Mouse (Mus musculus): Measurements from ENCODE around the gene Tenm3.

Tenm3 gene

DNA sequence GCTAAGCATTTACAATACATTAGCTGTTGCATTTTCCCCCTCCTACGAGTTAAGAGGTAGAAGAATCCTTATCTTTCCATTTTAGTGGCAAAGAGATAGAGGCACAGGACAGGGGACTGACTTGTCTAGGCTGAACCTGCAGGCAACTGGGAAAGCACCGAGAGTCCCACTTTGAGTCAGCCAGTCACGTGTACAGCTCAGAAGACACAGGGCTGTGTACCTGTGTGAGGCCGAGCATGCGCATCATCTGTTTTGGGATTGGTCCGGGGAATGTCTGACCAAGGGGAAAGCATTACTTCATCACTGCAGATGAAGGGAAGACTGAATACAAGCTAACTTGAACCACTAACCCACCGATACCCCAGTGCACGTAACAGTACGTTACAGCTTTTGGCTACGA lies 526.3 kb downstream of the Tenm3 start:
- DNase-seq: no peak

DNA sequence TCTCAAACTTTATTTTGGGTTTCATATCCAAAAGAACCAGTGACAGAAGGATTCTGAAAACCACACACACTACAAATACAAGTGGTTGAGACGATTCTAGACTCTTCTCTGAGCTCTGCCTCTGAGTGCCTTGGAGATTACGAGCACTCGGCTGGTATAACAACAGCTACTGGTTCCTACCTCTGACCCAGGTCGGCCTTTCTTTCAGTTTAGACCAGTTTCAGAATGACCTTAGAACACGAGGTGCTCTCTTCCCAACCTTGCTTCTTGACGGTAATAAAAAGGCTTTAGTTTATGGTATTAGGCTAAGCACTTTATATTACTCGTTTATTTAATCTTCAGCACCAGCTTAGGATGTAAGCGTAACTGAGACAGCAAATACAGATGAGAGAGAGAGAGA lies 528.1 kb downstream of the Tenm3 start:
- no peak for DNase-seq

DNA sequence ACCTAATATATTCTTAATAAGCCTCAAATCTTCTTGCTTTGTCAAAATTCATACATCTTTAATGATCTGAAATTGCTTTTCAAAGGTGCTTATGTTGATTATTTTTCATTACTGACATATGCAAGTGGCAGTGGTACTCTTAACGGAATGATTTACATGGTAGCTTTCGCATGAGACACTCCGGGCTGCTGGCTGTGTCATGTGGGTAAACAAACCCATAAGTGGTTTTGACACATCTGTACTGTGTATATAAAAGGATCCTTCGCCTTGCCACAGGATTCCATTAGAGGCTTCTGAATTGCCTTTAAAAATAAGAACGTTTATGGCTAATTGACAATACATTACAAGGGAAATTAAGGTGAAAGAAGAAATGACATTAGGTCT lies 529.8 kb downstream of the Tenm3 start:
- no peak for DNase-seq

DNA sequence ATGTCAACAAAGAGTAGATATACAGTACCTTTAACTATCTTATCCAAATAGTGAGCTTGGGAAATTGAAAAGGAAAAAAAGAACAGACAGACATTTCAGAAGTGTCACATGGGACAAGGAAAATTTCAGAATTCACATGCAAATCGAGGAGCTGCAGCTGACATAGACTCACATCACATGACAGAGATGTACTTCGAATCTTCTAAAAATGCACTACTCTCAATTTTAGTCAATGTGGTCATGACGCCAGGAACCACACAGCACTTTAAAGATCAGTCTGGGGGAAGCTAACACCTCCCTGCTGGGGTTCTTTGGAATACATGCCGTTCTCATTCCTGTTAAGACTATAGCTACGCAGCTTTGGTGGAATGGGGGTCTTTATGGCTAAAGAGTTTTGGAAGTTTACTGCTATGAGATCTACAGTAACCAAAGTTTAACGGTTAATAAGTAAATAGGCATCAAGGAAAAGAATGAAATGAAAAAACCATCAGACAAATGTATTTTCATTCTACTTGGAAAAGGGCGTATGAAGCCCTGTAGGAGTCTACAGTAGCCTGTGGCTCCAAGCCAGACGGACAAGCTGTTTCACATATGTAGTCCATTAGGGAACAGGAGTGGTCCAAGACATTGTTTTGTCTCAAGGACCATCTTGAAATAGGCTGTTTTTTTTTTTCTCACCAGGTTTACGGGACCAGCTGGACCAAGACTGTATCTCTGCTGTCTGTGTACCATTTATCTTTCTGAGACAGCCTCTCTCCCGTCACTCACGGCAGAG lies 530.4 kb downstream of the Tenm3 start:
- DNase-seq: no peak

DNA sequence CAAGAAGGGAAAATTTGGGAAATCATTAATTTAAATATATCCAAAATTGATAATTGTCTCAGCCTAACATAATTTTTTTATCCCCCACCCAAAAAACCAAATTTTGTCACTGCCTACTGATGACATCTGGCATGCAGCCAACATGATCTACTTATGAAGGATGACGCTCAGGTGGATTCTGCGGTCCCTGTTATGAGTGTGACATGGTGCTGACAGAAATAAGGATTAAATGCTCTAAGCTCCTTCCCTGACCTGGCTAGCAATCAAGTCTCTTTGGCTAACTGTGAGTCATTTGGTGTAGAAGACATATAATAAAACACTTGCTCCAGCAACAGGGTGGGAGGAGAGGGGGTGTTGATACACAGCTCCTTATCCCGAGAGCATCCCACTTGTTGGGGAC lies 532.0 kb downstream of the Tenm3 start:
- no peak for DNase-seq

DNA sequence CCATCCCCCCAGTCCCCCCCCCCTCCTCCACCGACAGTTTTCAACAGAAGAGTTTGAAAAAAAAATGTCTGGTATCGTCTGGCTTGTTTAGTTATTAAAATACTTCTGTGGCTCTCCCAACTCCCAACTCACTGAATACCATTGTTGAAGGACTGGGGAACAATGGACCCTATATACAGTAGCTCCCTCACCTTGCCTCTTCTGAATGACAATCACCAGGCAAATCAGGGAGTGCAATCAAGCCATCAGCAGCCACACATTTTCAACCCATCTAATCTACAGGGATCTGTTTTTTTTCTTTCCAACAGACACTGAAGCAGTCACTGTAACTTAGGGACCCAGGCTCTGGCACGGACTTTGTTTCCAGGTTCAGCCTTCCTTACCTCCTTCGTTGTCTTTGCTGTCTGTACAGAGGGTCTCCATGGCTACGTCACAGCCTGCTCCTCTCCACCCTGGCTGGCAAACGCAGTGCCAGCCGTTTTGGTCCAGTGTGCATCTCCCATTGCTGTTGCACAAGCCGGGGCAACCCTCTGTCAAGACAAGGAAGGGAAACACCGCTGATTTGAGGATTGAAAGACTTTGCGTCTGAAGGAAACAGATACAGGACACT lies 533.4 kb downstream of the Tenm3 start:
- no peak for DNase-seq

DNA sequence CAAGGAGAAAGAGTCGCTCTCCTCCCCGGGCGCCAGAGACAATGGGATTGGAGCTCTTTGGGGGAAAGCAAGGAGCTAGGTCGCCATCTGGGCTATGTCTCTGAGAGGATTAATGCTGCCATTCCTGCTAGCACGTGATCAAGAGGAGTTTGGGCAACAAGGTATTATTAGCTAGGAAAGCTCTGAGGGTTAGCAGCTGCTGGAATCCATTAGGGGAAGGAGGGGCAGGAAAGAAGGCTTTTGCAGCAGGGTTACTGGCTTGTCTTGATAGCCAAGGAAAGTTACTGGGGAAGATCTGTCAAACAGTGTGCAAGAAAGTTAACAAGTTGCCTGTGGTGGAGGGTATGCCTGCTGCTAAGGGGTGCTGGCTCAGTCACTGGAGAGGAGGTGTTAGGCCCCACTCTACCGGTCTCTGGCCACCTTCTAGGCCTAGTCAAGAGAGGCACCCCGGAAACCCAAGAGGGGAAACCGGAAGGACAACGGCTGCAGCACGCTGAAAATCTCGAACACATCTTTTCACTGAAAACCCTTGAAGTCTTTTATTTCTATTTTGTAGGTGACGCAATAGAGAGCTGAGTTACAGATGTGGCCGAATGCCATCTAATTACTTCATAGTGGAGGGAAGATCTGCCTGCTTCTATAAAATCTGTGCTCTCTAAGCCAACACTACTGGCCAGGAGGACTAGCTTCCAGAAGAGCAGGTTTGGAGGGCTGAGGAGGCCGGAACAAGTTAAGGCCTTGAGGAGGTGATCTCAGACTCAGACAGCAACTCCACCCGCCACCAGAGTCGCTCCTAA lies 534.4 kb downstream of the Tenm3 start:
- no peak for DNase-seq

DNA sequence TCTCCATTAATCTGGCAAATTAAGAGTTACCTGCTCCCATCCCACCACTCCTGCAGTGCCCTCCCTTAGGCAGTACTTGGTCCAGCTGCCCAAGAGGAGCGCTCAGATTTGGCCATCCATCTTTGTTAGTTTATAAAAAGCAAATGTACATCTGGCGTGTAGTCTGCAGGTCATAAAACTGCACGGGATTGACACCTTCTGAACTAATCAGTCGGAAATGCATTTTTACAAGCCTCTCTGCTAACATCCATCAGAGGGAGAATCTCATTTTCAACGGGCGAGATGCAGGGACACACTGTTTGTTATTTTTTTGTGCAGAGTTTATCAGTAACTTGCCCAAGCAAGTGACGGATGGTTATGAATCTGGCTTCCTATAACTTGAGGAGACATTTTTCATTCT lies 539.5 kb downstream of the Tenm3 start:
- no peak for DNase-seq

DNA sequence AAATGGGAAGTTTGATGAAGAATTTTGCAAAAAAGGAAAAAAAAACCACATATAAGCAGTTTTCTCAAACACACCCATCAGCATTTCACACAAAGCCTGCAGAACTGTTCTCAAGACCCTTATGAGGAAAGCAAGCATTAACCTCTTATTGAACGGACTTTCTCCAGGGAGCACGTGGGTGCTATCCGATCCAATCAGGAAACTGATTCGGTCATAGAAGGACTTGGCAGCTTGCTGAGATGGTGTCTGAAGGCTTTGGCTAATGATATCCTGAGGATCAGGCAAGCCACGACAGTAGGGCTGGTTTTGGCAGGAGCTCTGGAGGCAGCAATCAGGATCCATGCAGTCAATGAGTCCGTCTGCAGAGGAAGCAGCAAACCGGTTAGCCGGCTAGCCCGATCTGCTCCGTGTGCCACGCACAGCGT lies 543.1 kb downstream of the Tenm3 start:
- no peak for DNase-seq

DNA sequence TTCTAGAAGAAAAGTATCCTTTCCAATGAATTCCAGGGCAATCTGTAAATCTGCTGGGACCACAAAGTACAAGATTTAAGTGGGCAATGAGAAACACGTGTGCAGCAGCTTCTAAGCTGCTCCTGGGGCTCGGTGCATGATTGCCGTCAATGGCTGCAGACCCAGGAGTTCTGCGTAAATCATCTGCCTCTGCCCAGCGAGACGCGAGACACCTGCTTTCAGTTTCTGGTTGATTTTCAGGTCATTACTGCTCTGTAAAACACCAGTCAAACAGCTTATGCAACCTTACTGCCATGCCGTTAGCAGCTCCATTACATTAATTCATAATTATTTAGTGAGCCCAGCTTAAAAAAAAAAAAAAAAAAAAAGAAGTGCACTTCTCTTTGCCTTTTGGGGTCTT lies 543.7 kb downstream of the Tenm3 start:
- DNase-seq: no peak

DNA sequence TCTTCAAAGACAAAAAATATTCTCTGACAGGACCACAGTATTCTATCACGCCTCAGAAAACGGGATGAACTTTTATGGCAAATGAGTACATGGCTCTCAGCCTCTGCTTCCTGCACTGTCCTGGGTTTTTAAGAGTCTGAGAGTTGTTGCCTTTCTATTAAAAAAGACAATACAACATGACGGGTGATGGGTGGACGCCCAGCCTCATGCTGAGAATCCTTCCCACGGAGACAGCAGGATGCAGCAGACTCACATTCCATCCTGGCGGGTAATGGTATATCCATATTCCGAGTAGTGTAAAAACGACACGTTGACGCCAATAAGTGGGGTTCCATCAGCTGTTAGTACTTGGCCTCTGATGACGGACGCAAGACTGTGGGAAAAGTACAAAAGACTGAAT lies 544.4 kb downstream of the Tenm3 start:
- DNase-seq: no peak

DNA sequence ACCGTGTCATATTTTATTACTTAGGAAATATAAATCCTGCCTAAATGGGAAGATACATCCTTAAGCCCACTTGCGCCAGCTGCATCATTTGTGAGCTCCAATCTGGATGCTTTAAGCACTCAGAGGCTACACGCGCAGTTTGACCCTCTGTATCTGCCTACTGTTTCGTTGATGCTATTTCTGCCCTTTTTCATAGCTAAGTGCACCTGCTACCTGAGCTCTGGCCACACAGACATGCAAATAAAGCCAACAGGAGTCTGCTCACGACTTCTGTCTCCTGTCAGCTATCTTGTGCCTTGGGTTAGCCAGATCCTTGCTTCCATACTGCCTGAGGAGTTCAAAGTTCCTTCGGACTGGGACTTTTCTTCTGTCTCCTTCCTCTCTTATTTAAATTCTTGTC lies 547.4 kb downstream of the Tenm3 start:
- no peak for DNase-seq

DNA sequence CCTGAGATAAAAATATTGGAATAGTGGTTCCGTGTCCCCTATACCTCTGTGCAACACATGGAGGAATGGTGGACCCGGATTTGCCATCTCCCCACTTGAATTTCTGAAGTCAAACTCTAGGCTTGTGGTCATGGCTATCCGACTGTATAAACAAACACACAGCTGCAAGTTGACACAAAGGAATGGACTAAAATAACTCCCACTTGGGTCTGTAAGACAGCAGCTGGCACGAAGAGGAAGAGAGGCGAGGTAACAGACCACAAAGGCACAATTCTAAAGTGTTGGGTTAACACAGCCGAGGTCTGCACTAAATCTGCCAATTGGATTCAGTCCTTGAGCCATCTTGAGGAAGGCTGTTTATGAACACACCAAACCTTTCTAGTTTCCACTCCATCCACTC lies 548.2 kb downstream of the Tenm3 start:
- no peak for DNase-seq

DNA sequence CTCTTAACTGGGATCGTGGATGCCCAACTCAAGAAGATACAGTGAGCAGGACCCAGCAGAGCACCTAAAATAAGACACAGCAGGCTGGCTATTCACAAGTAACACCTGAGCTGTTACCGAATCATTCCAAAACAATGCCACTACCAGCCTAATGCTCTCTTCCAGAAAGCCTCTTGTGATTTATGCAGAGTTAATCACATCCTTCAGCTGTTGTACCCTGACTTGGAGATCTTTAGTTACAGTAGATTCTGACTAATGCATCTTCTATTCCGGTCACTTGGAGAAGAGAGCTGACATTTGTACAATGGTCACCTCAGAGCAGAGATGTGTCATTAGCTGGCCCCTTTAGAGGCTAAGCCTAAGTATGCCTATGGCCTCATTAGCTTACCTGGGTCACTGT lies 550.0 kb downstream of the Tenm3 start:
- no peak for DNase-seq

DNA sequence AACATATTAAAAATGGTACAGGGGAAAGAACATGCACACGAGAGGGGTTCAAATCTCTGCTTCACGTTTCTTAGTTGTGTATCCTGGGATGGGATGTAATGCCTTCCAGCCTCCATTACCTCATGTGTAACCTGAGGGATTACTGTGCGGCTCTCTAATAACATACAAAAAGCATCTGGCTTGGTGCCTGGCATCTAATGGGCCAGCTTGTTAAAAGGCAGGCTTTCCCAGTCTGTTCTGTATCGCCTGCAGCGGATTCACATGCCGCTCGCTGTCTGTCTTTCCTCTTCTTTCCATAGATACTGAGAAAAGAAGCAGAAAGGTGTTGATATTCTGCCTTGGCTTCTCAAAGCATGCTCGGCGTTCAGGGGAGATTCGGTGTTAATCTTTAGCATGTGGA lies 558.3 kb downstream of the Tenm3 start:
- no peak for DNase-seq

DNA sequence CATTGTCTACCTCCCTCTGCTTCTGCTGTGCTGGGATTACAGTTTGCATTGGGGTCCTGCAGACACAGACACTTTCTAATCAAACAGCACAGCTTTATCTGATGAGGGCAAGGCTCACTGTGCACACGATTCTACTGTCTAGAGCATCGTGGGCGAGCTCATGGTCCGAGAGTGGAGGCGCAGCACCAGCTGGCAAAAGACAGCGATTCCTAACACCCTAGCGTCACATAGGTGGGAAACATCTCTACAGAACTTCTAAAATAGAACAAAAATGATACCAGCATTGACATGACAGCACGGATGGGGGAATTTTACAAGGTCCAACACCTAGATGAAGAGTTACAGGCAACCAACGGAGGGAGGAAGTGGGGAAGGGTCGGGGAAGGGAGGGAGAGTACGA lies 561.9 kb downstream of the Tenm3 start:
- no peak for DNase-seq

DNA sequence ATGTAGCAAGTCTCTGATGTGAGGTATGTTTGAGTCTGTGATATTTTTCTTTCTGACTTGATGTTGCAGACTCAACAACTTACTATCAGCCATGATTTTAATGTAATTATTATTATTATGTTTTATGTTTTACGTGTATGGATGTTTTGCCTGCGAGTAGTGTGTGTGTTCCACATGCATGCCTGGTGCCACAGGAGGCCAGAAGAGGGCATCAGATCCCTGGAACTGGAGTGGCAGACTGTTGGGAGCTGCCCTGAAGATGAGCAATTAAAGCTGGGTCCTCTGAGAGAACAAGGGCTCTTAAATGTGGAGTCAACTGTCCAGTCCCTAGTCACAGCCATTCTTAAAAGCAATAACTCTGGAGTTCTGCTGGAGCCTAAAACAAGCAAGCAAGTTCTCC lies 564.4 kb downstream of the Tenm3 start:
- no peak for DNase-seq

DNA sequence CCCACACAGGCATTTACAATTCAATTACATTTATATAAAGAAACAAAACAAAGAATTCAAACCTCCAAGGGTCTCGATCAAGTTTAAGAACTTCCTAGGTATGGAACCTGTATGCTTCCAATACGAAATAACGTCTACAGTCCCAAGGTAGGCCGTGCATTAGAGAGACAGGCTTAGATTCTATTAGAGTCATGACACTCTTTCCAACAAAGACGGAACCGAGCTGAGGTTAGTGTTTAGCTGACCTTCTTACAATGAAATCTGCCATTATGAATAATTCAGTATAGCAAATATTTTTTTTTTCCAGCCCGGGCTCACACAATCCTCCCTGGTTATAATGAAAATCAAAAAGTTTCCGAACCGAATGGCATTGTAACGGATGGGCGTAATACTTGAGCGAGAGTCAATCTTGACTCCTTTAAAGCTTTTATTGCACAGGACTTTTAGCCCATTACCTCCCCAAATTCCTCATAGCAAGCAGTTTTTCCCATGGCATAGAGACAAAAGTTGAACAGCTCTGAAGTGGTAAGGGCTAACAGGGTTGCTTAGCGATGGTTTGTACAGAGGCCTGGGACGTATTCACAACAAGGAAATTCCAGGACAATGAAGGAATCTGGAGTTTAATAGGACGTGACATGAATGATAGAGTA lies 565.6 kb downstream of the Tenm3 start:
- DNase-seq: no peak

DNA sequence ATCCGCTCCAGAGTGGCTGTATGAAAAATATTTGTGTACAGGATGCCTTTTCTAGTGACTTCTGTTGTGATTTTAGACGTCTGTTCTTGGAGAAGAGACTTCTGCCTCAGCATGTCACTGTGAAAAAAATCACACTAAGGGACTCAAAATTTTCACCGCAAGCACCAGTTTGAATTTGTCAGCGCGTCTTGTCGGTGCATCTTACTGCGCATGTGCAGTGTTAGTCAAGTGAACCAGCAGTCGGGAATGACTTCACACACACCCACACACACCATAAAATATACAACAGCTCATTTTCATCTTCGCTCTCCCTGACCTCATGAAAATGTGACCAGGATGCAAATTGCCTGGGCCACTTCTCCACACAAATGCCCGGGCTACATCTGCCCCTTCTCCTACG lies 568.7 kb downstream of the Tenm3 start:
- DNase-seq: no peak

DNA sequence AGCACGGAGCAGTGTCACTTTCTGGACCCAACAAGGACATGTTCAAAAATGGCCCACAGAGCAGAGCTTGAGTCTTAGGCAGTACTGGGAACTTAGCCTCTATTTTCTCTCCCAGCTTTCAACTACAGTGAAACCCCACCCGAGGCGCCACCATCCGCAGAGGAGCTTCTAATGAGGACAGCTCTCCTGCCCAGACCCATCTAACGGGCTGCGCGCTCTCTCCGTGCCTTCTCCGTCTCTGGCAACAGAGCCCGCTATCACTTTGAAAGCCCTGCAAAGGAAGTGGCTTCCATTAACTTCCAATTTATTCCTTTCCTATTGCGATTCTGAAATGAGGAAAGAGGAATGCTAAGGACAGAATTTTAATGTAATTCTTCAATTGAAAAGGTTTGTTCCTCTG lies 569.2 kb downstream of the Tenm3 start:
- DNase-seq: no peak

DNA sequence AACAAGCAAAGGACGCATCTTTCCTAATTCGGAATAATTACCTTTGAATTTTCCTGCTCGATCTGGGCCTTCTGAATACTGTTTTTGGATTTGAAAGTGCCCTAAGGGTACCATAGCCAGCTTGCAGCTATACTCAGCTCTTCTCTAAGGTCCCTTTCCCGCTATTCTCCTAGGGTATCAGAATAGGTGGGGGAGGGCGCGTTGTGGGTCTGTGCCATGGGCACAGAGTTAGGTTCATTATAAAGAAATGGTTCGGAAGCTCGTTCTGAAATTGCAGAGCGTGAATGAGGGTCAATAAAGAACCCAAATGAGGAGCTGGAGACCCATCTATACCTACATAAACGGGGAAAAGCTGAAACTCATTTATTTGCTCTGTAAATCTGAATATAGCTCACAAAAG lies 575.1 kb downstream of the Tenm3 start:
- no peak for DNase-seq

DNA sequence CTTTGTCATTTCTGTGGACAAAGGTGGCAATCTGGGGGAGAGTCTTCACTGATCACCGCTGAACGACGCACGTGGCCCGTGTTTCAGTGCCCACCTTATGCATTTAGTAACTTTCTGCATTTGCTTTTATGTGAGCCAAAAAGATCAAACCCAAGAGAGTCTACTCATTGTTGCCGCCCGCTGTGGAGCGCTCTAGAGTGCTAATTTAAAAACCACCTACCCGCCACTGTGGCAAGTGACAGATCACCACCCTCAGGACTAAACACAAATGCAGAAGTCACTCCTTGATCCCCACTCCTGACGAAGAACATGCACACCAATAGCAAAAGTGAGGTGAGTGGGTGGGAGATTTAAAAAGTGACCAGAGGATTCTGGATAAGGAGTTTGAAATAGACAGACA lies 583.5 kb downstream of the Tenm3 start:
- no peak for DNase-seq

DNA sequence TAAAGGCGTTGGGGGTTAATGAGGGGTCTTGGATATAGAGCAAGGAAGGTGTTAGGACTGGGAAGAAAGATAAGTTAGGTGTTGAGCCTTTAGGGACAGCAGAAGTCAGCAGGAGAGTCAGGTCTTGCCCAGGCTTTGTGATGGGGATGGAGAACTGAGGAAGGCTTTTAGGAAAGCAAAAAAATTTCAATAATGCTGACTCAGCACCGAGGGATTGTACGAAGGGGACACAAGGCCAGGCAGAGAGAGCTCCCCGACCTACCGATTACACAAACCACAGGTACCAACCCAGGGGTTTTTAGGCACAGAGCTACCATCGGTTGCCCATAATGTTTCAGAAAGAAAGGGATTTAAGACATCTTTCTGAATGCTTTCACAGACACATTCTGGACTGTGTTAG lies 583.9 kb downstream of the Tenm3 start:
- DNase-seq: no peak

DNA sequence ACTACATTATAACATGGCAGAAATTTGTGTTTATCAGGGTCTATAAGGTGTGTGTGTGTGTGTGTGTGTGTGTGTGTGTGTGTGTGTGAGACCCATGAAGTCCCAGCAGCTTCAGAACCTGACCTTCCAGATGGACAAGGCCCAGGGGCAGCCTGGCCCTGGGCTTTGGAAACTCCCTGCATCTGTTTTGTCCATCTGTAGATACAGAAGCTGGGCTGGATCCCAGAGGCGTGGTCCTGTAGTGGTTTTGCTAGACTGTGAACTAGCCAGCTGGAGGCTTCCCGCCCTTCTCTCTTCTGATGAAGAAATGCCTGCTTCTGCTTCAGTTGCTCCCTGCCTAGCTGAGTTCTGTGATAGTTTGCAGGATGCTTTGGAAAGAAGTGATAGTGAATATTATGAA lies 599.9 kb downstream of the Tenm3 start:
- peak in 1 of 2 experiments; percentile 20 for DNase-seq
